Mouse (Mus musculus) CH12.LX (cell line): ENCODE measurements around the gene Slc23a4. TPM values are rescaled to one million over a fixed set of nuclear protein-coding genes. Genes with fewer than 3 reads are reported as not detected.

Experiments used
- DNase-seq: peaks from one replicate; pipeline ENCODE4 v3.0.0-alpha.2; 2013; ENCODE audit errors: extremely low read depth
- H3K27ac ChIP-seq: 2 replicates; pipeline ENCODE4 v1.5.1; 2012; ENCODE audit warnings: low read depth, mild to moderate bottlenecking, control low read depth, moderate library complexity; ENCODE audit not compliant: insufficient read depth
- H3K27me3 ChIP-seq: replicated peaks from 2 replicates; pipeline ENCODE3; 2012; ENCODE audit warnings: inconsistent platforms
- H3K36me3 ChIP-seq, 2 experiments: replicated peaks in 1 of 2; 2 replicates each; pipeline versions ENCODE3 to v1.6.1; 2012; ENCODE audit warnings: inconsistent platforms in 1 of 2, low read length in 1 of 2, mild to moderate bottlenecking in 1 of 2, mixed read lengths in 1 of 2, moderate library complexity in 1 of 2; ENCODE audit not compliant: control insufficient read depth in 1 of 2, insufficient read depth in 1 of 2
- H3K4me1 ChIP-seq, 2 experiments: 2 replicates each; pipeline ENCODE4 v1.6.1; 2012; ENCODE audit warnings: inconsistent platforms in 1 of 2, moderate library complexity in 1 of 2; ENCODE audit not compliant: insufficient read depth in 2 of 2, control insufficient read depth in 1 of 2
- H3K4me2 ChIP-seq: 2 replicates; pipeline ENCODE4 v1.6.1; 2012; ENCODE audit warnings: low read depth, mild to moderate bottlenecking, control low read depth; ENCODE audit not compliant: poor library complexity, insufficient read depth, severe bottlenecking
- H3K4me3 ChIP-seq, 3 experiments: fragments of 150-350 bp in 1 of 3; sonication (generic) in 1 of 3; replicated peaks in 1 of 3; 2 replicates each; pipeline versions ENCODE3 to v1.5.1; 2011 to 2012; ENCODE audit warnings: low read depth in 2 of 3, low read length in 2 of 3, mild to moderate bottlenecking in 2 of 3, moderate library complexity in 2 of 3, control low read depth in 1 of 3, improper control_type of control experiment in 1 of 3, inconsistent platforms in 1 of 3, mixed read lengths in 1 of 3; ENCODE audit not compliant: poor library complexity in 1 of 3
- H3K79me2 ChIP-seq: replicated peaks from 2 replicates; pipeline ENCODE4 v1.6.1; 2012; ENCODE audit warnings: mild to moderate bottlenecking, moderate library complexity; ENCODE audit not compliant: control insufficient read depth, poor library complexity, insufficient read depth, severe bottlenecking; ENCODE audit errors: extremely low read depth
- H3K9ac ChIP-seq: 2 replicates; pipeline ENCODE4 v1.6.1; 2012; ENCODE audit warnings: low read depth, mild to moderate bottlenecking, control low read depth, moderate library complexity; ENCODE audit not compliant: insufficient read depth
- H3K9me3 ChIP-seq: replicated peaks from 2 replicates; pipeline ENCODE3; 2012; ENCODE audit warnings: low read length, inconsistent platforms, mixed read lengths
- CHD1 ChIP-seq: IDR thresholded peaks from 2 replicates; pipeline ENCODE4 v1.6.1; 2012; ENCODE audit warnings: low read depth, low read length, improper control_type of control experiment, inconsistent platforms
- CHD2 ChIP-seq: IDR thresholded peaks from 2 replicates; pipeline ENCODE4 v1.6.1; 2011; ENCODE audit warnings: low read length, improper control_type of control experiment
- CTCF ChIP-seq, 2 experiments: IDR thresholded peaks in 1 of 2; conservative IDR thresholded peaks in 1 of 2; 2 replicates each; pipeline ENCODE4 v1.5.1; 2011 to 2012; ENCODE audit warnings: low read depth in 2 of 2, low read length in 2 of 2, improper control_type of control experiment in 1 of 2, inconsistent platforms in 1 of 2, mild to moderate bottlenecking in 1 of 2, moderate library complexity in 1 of 2
- EP300 ChIP-seq: IDR thresholded peaks from 2 replicates; pipeline ENCODE4 v1.6.1; 2011; ENCODE audit warnings: low read length, improper control_type of control experiment
- GABPA ChIP-seq: IDR thresholded peaks from 2 replicates; pipeline ENCODE4 v1.6.1; 2012; ENCODE audit warnings: low read depth, low read length, improper control_type of control experiment, inconsistent platforms; ENCODE audit not compliant: insufficient replicate concordance
- HCFC1 ChIP-seq: IDR thresholded peaks from 2 replicates; pipeline ENCODE4 v1.6.1; 2012; ENCODE audit warnings: low read depth, mild to moderate bottlenecking, inconsistent platforms, low read length, improper control_type of control experiment
- IRF4 ChIP-seq: IDR thresholded peaks from 2 replicates; pipeline ENCODE4 v1.6.1; 2014; ENCODE audit warnings: low read depth, mild to moderate bottlenecking, inconsistent platforms, low read length, improper control_type of control experiment
- JUN ChIP-seq: IDR thresholded peaks from 2 replicates; pipeline ENCODE4 v1.6.1; 2011; ENCODE audit warnings: low read depth, mild to moderate bottlenecking, low read length, improper control_type of control experiment, moderate library complexity; ENCODE audit not compliant: insufficient read depth
- JUND ChIP-seq: conservative IDR thresholded peaks from 2 replicates; pipeline ENCODE4 v1.6.1; 2011; ENCODE audit warnings: low read depth, low read length, improper control_type of control experiment
- MAX ChIP-seq: IDR thresholded peaks from 2 replicates; pipeline ENCODE4 v1.6.1; 2011; ENCODE audit warnings: low read length, improper control_type of control experiment
- MAZ ChIP-seq: IDR thresholded peaks from 2 replicates; pipeline ENCODE4 v1.6.1; 2012; ENCODE audit warnings: low read depth, mild to moderate bottlenecking, inconsistent platforms, low read length, improper control_type of control experiment, moderate library complexity
- MYC ChIP-seq: IDR thresholded peaks from 2 replicates; pipeline ENCODE4 v1.6.1; 2011; ENCODE audit warnings: low read depth, mild to moderate bottlenecking, improper control_type of control experiment, low read length
- NELFE ChIP-seq: IDR thresholded peaks from 2 replicates; pipeline ENCODE4 v1.6.1; 2011; ENCODE audit warnings: low read depth, low read length, improper control_type of control experiment
- POLR2A ChIP-seq: IDR thresholded peaks from 2 replicates; pipeline ENCODE4 v1.6.1; 2011; ENCODE audit warnings: low read depth, mild to moderate bottlenecking, improper control_type of control experiment, low read length
- POLR2AphosphoS2 ChIP-seq: IDR thresholded peaks from 2 replicates; pipeline ENCODE4 v1.6.1; 2011; ENCODE audit warnings: low read depth, low read length, improper control_type of control experiment
- RAD21 ChIP-seq: IDR thresholded peaks from 2 replicates; pipeline ENCODE4 v1.6.1; 2011; ENCODE audit warnings: low read depth, mild to moderate bottlenecking, low read length, improper control_type of control experiment, moderate library complexity
- SMC3 ChIP-seq: IDR thresholded peaks from 2 replicates; pipeline ENCODE4 v1.6.1; 2011; ENCODE audit warnings: low read depth, low read length, improper control_type of control experiment
- UBTF ChIP-seq: IDR thresholded peaks from 2 replicates; pipeline ENCODE4 v1.6.1; 2012; ENCODE audit warnings: low read depth, mild to moderate bottlenecking, inconsistent platforms, low read length, improper control_type of control experiment, moderate library complexity
- USF2 ChIP-seq: conservative IDR thresholded peaks from 2 replicates; pipeline ENCODE4 v1.6.1; 2011; ENCODE audit warnings: low read depth, low read length, improper control_type of control experiment
- ZMIZ1 ChIP-seq: IDR thresholded peaks from 2 replicates; pipeline ENCODE4 v1.6.1; 2012; ENCODE audit warnings: low read depth, mild to moderate bottlenecking, inconsistent platforms, low read length, improper control_type of control experiment
- ZNF384 ChIP-seq: IDR thresholded peaks from 2 replicates; pipeline ENCODE4 v1.6.1; 2012; ENCODE audit warnings: low read depth, low read length, improper control_type of control experiment, inconsistent platforms
- dilution Hi-C: fragments of 300-500 bp; cut with MboI; formaldehyde crosslinking; loops from 2 replicates; pipeline ENCODE4 v1.14.3; 2020; ENCODE audit warnings: low sequenced_read_pairs; ENCODE audit not compliant: extremely low pct_unique_long_range_greater_than_20kb, extremely low pct_ligation_motif_present
- in situ Hi-C: fragments of 300-500 bp; cut with MboI; formaldehyde crosslinking; loops from 3 replicates; pipeline ENCODE4 v1.14.3; 2019; ENCODE audit warnings: low sequenced_read_pairs, low pct_ligation_motif_present, low pct_unique_long_range_greater_than_20kb, mixed read lengths
- polyA plus RNA-seq: library from polyadenylated mRNA; unstranded; fragments of >175 nt; gene quantifications from 2 replicates; pipeline ENCODE4 v1.2.1, GENCODE M21; 2012; ENCODE audit warnings: low read depth; ENCODE audit not compliant: insufficient read length
- total RNA-seq, 2 experiments: library from RNA; depleted of rRNA; stranded (reverse); fragments of 300-350 nt in 1 of 2; fragments of >200 nt in 1 of 2; gene quantifications; 2 replicates each; pipeline ENCODE4 v1.2.3; 2012 to 2014

Gene Slc23a4
- total and polyA plus RNA-seq, 3 experiments = 0.21 to 0.30 (median 0.27) TPM

DNA sequence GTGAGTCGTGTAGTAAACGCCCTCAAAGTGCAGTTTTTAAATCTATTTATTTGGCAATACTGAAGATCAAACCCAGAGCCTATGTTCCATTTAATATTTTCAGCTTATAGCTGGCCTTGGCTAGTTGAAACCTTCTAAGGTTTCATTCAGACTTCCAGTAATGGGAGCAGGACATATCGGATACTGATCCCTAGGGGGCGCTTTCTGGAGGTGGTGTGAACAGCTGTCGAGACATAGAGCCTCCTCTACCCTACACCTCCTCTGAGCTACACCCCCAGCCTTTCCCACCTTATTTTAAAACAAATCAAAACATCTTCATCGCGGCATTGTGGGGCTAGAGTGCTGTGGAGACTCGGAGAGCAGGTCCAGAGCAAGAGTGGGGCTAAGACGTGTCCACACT lies 7.5 kb downstream of the Slc23a4 start:
- Histone ChIP-seq H3K79me2 (no peaks in the 10 kb centered on the region), H3K4me1 (peaks cover 0 to 6% of the 10 kb centered on the region in 2 experiments; a peak in 2 of 4 replicates), H3K27me3 (peaks cover 3% of the 10 kb centered on the region), H3K4me3 (no peak overlapping the region), H3K9ac (no peak overlapping the region), H3K9me3 (no peaks in the 10 kb centered on the region), H3K36me3 (no peaks in the 10 kb centered on the region), H3K4me2 (peak overlapping the region; percentile 3; the same call in 1 of the 2 replicates), H3K27ac (no peak overlapping the region)
- TF ChIP-seq MYC (no peak), CTCF (conservative IDR thresholded peaks at IDR 0.05 in 1 of 2, IDR thresholded peaks at IDR 0.05 in 1 of 2; ENCODE audit: low read depth in 2 of 2, low read length in 2 of 2) (peak in 1 of 2 experiments; percentile 62; a peak in 2 of 4 replicates), NELFE (0 out of 2 replicates have a peak, but pooled peaks have one; percentile 11)
- no peak for DNase-seq
- dilution Hi-C loops = no loop called here
- in situ Hi-C loops = no loop called here

DNA sequence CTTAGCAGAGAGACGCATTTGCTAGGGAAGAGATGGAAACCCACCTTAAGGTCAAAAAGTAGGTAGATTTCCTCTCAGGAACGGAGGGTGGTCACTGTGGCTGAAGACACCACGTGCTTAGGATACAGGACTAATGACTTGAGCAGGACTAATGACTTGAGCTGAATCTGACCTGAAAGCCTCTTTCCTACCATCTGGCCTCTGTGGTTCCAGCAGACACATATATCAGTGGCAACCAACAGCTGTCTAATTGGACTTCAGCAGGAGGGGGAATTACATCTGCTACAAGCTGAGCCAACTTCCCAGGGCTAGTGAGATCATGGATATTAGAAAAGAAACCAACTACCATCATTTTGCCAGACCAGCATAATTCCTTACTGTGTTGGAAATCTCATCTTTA lies 8.9 kb downstream of the Slc23a4 start:
- no peaks in the 10 kb centered on the region for H3K79me2 ChIP-seq
- no peak overlapping the region for H3K4me3 ChIP-seq
- DNase-seq = no peak
- H3K9me3 ChIP-seq = no peaks in the 10 kb centered on the region
- peaks cover 3% of the 10 kb centered on the region for H3K27me3 ChIP-seq
- in situ Hi-C loops (no loop called here), dilution Hi-C loops (no loop called here)
- TF ChIP-seq USF2 (no peak), ZMIZ1 (no peak), MAZ (no peak), CHD1 (no peak), HCFC1 (no peak), RAD21 (no peak), CTCF (conservative IDR thresholded peaks at IDR 0.05 in 1 of 2, IDR thresholded peaks at IDR 0.05 in 1 of 2; ENCODE audit: low read depth in 2 of 2, low read length in 2 of 2) (no peak), JUN (no peak), JUND (no peak), SMC3 (no peak), CHD2 (no peak), ZNF384 (no peak), GABPA (no peak), POLR2A (no peak), IRF4 (no peak), UBTF (no peak), MAX (no peak), EP300 (no peak), POLR2AphosphoS2 (no peak)
- H3K9ac ChIP-seq = no peak overlapping the region
- H3K36me3 ChIP-seq = no peaks in the 10 kb centered on the region
- H3K4me1 ChIP-seq = 0 out of 4 replicates have a peak, but pooled peaks cover 0 to 5% of the 10 kb centered on the region in 2 experiments
- H3K4me2 ChIP-seq = no peak overlapping the region
- no peak overlapping the region for H3K27ac ChIP-seq
